Mouse (Mus musculus): ENCODE data around the gene D630023F18Rik. TPM values are rescaled to one million over a fixed set of nuclear protein-coding genes. Genes with fewer than 3 reads are reported as not detected.

Gene D630023F18Rik
- total RNA-seq (2012; rRNA removed) (not detected in 2 replicates), polyA plus RNA-seq (2012; ENCODE audit: insufficient read depth in 1 of 2, insufficient read length in 2 of 2, low read depth in 1 of 2, low replicate concordance in 2 of 2, missing spikeins in 1 of 2) (not detected)

DNA sequence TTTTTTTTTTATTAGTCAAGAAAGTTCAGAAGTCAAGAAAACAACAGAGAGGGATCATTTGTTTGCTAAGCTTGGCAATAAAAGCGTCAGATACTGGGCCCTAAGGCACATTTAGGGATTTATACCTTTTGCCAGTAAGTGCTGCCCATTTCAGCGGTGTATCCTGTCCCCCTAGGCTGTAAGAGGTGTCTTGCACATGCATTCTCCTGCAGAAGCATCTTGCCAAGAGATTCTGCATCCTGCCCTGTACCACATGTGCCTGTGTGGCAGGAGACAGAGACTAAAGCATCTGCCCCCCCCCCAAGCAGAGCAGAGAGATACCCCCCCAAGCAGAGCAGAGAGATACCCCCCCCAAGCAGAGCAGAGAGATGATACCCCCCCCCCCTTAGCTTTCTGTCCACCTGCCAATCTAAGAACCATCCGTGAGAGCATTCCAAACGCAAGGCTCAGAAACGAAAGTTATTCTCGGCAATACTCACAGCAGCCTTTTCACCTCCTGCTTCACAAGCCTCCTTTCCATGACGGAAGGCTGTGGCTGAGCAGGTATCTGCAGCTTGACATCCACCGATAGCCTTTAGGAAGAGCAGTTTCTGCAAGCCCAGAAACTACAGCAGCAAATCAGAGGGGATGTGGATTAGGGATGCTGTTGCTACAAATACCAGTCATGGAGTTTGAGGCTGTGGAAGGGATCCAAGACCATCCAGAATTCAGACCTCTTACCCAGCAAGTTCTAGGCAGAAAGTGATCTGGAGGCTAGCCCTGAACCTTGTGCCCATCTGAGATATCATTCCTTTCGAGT, at the start of gene D630023F18Rik:
TSS of gene D630023F18Rik (minus strand) at position 641 of the 799 bp plus-strand sequence.
- no peaks in the 10 kb centered on the region for H3K79me2 ChIP-seq (ENCODE audit: control insufficient read depth, insufficient read depth, low read length, poor library complexity)
- H3K9ac ChIP-seq (ENCODE audit: control insufficient read depth, low read depth, low read length, poor library complexity, severe bottlenecking) = no peak within 1 kb of the TSS
- no peaks in the 10 kb centered on the region for H3K9me3 ChIP-seq (replicated peaks; ENCODE audit: insufficient read depth, low read length)
- no peak within 1 kb of the TSS for H3K27ac ChIP-seq (ENCODE audit: control insufficient read depth, low read depth, low read length)
- H3K4me1 ChIP-seq (ENCODE audit: control insufficient read depth in 1 of 2, insufficient read depth in 2 of 2, low read length in 2 of 2) = no peaks in the 10 kb centered on the region
- no peak for DNase-seq (ENCODE audit: low read depth, low spot score)
- no peaks in the 10 kb centered on the region; a peak in 1 of 4 replicates for H3K27me3 ChIP-seq (ENCODE audit: control insufficient read depth in 1 of 2, insufficient read depth in 2 of 2, low read length in 2 of 2)
- no peaks in the 10 kb centered on the region for H3K36me3 ChIP-seq (ENCODE audit: control insufficient read depth in 1 of 2, insufficient read depth in 2 of 2, low read length in 2 of 2)
- TF ChIP-seq CHD1 (IDR thresholded peaks at IDR 0.05; ENCODE audit: low read depth, low read length) = no peak
- TF ChIP-seq POLR2AphosphoS2 (IDR thresholded peaks at IDR 0.05; ENCODE audit: low read length) = no peak
- no peak for TF ChIP-seq ELF1 (IDR thresholded peaks at IDR 0.05; ENCODE audit: low read depth, low read length)
- TF ChIP-seq MAX (IDR thresholded peaks at IDR 0.05; ENCODE audit: low read length) = no peak
- TF ChIP-seq UBTF (IDR thresholded peaks at IDR 0.05; ENCODE audit: borderline replicate concordance, insufficient read depth, low read depth, low read length) = no peak
- TF ChIP-seq MAZ (IDR thresholded peaks at IDR 0.05; ENCODE audit: low read depth, low read length) = no peak
- no peak for TF ChIP-seq MYC (IDR thresholded peaks at IDR 0.05; ENCODE audit: low read depth, low read length)
- no peak for TF ChIP-seq POLR2AphosphoS5 (IDR thresholded peaks at IDR 0.05; ENCODE audit: borderline replicate concordance, low read depth, low read length)
- TF ChIP-seq MEF2A (IDR thresholded peaks at IDR 0.05; ENCODE audit: extremely low read depth, insufficient replicate concordance, low read depth, low read length, poor library complexity, severe bottlenecking) = no peak
- no peak for TF ChIP-seq TCF12 (IDR thresholded peaks at IDR 0.05; ENCODE audit: low read depth, low read length)
- no peak within 1 kb of the TSS for H3K4me3 ChIP-seq (ENCODE audit: control insufficient read depth in 1 of 2, insufficient read depth in 1 of 2, low read depth in 2 of 2, low read length in 2 of 2)

DNA sequence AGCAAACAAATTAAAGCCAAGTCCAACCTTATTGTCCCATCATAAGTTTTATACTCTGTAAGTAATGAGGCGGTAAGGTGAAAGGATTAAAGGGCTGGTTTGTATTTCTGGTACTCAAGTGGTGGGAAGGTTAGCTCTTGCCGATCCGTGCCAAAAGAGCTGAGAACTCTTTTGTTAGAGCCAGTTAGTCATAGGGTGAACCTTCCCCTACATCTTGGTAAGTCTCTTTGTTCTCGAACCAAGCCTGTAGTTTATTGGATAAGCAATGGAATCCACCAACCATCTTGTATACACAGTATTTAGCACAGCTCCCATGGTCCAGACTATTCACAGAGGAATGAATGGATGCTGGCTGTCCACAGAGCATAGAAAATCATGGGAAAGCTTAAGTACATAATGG, 48.6 kb upstream of the D630023F18Rik start:
- no peaks in the 10 kb centered on the region for H3K9me3 ChIP-seq (replicated peaks; ENCODE audit: insufficient read depth, low read length)
- H3K27ac ChIP-seq (ENCODE audit: control insufficient read depth, low read depth, low read length) = no peak overlapping the region
- H3K4me3 ChIP-seq (ENCODE audit: control insufficient read depth in 1 of 2, insufficient read depth in 1 of 2, low read depth in 2 of 2, low read length in 2 of 2) = no peak overlapping the region
- peaks cover 9 to 20% of the 10 kb centered on the region in 2 experiments for H3K4me1 ChIP-seq (ENCODE audit: control insufficient read depth in 1 of 2, insufficient read depth in 2 of 2, low read length in 2 of 2)
- no peaks in the 10 kb centered on the region for H3K79me2 ChIP-seq (ENCODE audit: control insufficient read depth, insufficient read depth, low read length, poor library complexity)
- H3K27me3 ChIP-seq (ENCODE audit: control insufficient read depth in 1 of 2, insufficient read depth in 2 of 2, low read length in 2 of 2) = no peaks in the 10 kb centered on the region
- no peak for TF ChIP-seq TBP (IDR thresholded peaks at IDR 0.05; ENCODE audit: low read depth, low read length)
- no peak for TF ChIP-seq SMC3 (IDR thresholded peaks at IDR 0.05; ENCODE audit: low read depth, low read length)
- no peak for TF ChIP-seq CHD1 (IDR thresholded peaks at IDR 0.05; ENCODE audit: low read depth, low read length)
- no peak for TF ChIP-seq E2F4 (IDR thresholded peaks at IDR 0.05; ENCODE audit: borderline replicate concordance, low read depth, low read length)
- no peak for TF ChIP-seq JUND (IDR thresholded peaks at IDR 0.05; ENCODE audit: low read depth, low read length)
- no peak for TF ChIP-seq USF2 (IDR thresholded peaks at IDR 0.05; ENCODE audit: borderline replicate concordance in 1 of 2, insufficient read depth in 1 of 2, low read depth in 1 of 2, low read length in 2 of 2)
- TF ChIP-seq TAL1 (IDR thresholded peaks at IDR 0.05; ENCODE audit: low read length) = no peak
- no peak for TF ChIP-seq SIN3A (IDR thresholded peaks at IDR 0.05; ENCODE audit: low read length)
- TF ChIP-seq ZMIZ1 (IDR thresholded peaks at IDR 0.05; ENCODE audit: low read depth, low read length) = no peak
- no peak for TF ChIP-seq NRF1 (IDR thresholded peaks at IDR 0.05; ENCODE audit: insufficient read depth, low read depth, low read length, poor library complexity, severe bottlenecking)
- no peak for TF ChIP-seq ZC3H11A (IDR thresholded peaks at IDR 0.05; ENCODE audit: low read depth, low read length)
- TF ChIP-seq ZKSCAN1 (IDR thresholded peaks at IDR 0.05; ENCODE audit: low read depth, low read length) = no peak
- TF ChIP-seq POLR2AphosphoS2 (IDR thresholded peaks at IDR 0.05; ENCODE audit: low read length) = no peak
- TF ChIP-seq MAZ (IDR thresholded peaks at IDR 0.05; ENCODE audit: low read depth, low read length) = no peak
- TF ChIP-seq MYC (IDR thresholded peaks at IDR 0.05; ENCODE audit: low read depth, low read length) = no peak
- no peak for TF ChIP-seq KAT2A (conservative IDR thresholded peaks at IDR 0.05; ENCODE audit: low read depth, low read length)
- TF ChIP-seq USF1 (IDR thresholded peaks at IDR 0.05; ENCODE audit: low read depth, low read length) = no peak
- DNase-seq (ENCODE audit: low read depth, low spot score) = no peak
- H3K36me3 ChIP-seq (ENCODE audit: control insufficient read depth in 1 of 2, insufficient read depth in 2 of 2, low read length in 2 of 2) = peaks cover 0 to 31% of the 10 kb centered on the region in 2 experiments; a peak in 2 of 4 replicates
- H3K9ac ChIP-seq (ENCODE audit: control insufficient read depth, low read depth, low read length, poor library complexity, severe bottlenecking) = no peak overlapping the region
